Mouse (Mus musculus) ovary, adult 10 weeks (tissue): ENCODE results near the gene Nid2. TPM values are rescaled to one million over a fixed set of nuclear protein-coding genes. Genes with fewer than 3 reads are reported as not detected.

Experiments
- polyA plus RNA-seq: library from polyadenylated mRNA; stranded (reverse); fragments of 350-450 nt; fragmentation: Illumina TruSeq; extraction: RNeasy Lipid Tissue Mini Kit (QIAGEN cat#74804); gene quantifications from one replicate; pipeline ENCODE4 v1.2.3, GENCODE M21; 2014

Nid2 gene
- polyA plus RNA-seq, result 28.5 TPM

DNA sequence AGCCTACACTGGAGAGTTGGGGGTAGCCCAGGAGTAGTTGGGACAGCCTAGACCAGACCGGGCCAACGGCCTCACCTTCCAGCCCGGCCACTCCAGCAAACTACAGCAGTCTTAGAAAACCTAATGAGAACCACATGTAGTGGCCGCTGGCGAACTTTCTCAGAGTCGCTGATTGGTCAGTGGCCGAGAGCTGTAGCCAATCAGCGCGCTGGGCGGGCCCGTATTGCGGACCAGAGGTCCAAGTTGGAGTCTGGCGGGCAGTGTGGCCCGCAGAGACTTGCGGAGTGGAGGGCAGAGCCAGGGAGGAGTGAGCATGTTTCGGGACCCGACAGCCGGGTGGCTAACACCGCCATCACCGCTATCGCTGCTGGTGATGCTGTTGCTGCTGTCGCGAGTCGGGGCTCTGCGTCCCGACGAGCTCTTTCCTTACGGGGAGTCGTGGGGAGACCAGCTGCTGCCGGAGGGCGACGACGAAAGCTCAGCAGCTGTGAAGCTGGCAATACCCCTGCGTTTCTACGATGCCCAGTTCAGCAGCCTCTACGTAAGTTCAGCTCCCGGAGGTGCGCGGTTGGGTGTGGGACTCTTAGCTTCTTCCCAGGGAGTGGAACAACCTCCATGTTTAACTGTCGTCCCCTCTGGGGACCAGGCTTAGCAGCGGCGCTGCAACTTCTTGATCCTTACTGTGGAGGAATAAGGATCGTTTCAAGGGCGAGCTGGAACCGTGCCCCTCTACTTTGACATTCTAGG is at the start of gene Nid2:
Gene Nid2 (plus strand): TSS at position 241 of the 747 bp plus-strand sequence.

DNA sequence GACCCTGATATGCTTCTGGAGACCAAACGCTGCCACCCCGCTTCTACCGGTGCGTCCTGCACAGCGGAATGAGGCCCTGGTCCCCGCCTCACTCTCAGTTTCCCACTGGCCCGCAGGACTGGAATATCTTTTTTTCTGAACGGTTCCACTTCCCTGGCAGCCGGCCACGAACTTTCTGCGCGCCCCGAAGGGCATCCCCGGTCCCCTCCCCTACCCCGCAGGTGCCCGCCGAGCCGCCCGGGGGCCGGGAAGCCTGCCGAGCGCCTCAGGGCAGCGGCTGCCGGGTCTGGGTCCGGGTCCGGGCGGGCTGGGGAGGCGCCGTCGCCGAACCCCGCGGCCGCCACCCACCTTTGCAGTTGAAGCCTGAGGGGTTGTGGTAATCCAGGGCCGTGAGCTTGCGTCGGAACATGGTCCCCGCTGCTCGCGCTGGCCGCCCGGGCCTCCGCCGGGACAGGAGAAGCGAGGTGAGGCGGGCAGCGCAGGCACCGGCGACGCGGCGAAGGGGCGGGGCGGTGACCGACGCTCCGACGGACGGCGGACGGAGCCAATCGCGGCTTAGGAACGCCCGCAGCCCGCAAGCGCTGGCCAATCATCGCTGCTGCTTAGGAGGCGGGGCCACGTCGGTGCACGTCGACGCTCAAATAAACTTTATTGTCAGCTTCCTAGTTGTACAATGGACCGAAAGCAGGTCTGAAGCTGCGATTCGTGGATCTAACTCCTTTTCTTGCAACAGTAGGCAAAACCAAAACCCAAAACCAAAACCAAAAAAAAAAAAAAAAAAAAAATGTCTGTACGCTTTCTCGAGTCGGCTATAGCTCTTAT is 72.5 kb downstream of the Nid2 start, which contains the start of gene Rtraf:
Gene Rtraf (minus strand): TSS at position 504 of the 822 bp plus-strand sequence.

Other genes with a start within 250 kb of the Nid2 start
- not detected for gene Gm2244, start 201.3 kb upstream of the Nid2 start, polyA plus RNA-seq
- 4.0 TPM for gene Gm2237, start 166.1 kb upstream of the Nid2 start, polyA plus RNA-seq
- not detected for gene Gm5458, start 148.7 kb upstream of the Nid2 start, polyA plus RNA-seq
- gene Rtraf, start 72.6 kb downstream of the Nid2 start, polyA plus RNA-seq, result 332 TPM
- gene Gng2, start 226.4 kb downstream of the Nid2 start, polyA plus RNA-seq, result 60.5 TPM